Mouse (Mus musculus) urinary bladder, postnatal 36 days (tissue): Measurements from ENCODE around the gene Plvap.

Experiments
- DNase-seq, 2 experiments: peaks; one replicate each; pipeline ENCODE4 v3.0.0; 2022; ENCODE audit warnings: low spot score in 2 of 2, mixed read lengths in 1 of 2

Gene Plvap

DNA sequence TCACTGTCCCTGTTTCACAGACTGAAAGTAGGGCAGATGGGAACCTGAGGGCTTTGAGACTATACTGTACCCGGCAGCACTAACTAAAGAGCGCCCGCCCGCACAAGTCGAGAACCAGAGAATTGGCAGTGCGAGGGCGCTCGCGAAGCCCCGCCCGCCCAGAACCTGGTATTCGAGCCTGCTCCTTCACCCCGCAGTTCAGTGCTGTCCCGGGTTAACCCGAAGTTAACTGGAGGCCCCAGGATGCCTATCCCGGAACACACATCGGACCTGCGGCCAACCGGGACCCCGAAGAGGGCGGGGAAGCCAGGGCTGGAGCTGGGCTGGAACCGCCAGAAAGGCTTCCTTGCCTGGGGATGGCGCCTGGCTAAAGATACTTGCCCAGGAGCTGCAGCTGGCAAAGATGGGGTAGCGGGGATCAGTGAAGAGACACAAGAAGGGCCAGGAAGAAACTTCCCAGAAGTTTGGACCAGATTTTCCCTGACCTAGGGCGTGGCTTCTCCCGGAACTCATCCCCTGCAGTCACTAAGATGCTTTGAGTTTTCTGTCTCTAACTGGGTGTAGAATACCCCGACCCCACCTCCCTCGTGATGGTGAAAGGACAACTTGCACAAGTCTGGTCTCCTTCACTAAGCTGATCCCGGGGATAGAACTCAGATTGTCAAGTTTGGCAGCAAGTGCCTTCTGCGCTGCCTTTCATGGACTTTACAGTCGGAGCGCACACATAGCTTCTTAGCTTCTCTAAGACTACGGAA is 23.7 kb downstream of the Plvap start, which contains the start of gene Gtpbp3:
Gene Gtpbp3, plus strand, starts transcription at position 413 of the 755 bp plus-strand sequence.
- DNase-seq: peak; percentile 79 to 83

DNA sequence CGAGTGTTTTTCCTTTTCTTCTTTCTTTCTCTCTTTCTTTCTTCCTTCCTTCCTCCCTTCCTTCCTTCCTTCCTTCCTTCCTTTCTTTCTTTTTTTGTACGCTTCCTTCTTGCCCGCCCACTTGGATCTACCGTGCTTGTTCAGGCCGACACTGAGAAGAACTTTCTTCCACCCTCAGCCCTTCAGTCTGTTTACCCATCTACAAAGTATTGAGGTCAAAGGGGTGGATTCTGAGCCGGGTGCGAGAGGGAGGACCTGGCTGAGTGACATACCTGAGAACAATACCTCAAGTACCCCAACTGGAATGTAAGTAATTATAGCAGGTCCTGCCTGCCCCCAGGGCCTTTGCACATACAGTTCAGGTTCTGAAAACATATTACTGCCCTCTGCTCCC is 25.4 kb downstream of the Plvap start:
- DNase-seq: no peak

DNA sequence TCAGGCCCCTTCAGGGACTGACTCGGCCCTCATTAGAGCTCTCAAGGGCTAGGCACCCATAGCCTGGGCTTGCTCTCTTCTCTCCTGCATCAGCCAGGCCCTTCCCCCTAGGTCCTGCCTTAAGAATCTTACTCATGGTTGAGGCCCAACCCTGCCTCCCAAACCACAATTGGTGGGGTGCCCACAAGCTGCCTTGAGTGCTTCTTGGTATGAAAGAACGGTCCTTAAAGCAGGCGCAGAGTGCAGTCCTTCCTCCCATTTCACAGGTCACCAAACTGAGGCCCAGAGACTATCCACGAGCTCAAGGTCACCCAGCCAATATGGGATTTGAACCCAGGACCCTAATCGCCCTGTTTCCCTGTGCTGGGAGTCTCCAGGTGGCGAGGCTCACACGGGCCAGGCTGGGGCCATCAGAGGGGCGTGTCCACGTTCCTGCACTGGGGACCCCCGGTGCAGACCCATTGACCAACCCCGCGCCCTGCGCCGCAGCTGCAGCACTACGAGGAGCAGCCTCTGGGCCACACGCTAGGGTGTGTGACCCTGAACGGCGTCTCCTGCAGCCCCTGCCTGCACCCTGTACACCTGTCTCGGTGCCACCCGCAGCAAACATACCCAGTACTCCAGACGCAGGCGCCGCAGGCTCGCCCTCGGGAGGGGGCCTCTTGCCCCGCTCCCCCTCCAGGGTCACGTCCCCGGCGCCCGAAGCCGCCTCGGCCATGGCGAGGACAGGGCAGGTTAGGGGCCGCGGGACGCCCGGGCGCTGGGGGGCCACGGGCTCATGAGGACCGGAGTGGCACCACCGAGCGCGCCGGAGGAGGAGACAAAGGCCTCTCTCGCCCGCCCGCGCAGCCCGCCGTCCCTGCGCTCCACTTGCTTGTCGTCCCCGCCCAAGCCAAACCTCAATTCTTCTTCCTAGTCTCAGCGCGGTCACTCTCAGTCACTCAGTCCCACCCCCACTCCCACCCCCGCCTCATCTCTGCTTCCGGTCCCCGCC is 26.1 kb downstream of the Plvap start, which contains the start of gene Ano8:
Gene Ano8, minus strand, starts transcription at position 822 of the 994 bp plus-strand sequence.
- peak; percentile 73 to 84 for DNase-seq

DNA sequence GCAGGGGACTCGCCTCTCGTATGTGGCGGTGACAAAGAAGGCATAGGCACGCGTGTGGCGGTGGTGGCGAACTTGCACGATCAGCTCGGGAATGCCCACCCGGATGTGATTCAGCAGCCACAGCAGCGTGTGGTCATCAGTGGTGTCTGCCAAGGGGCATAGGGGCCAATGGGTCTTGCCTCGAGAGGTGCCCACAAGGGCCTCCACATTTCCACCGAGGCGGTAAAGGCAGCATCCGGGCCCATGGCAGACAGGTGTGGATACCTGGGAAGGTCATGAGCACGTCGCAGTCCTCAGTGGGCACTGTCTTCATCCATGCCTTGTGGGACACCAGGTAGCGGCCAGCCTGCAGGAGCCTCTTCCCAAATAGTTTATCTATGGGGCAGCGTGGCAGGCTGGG is 26.8 kb downstream of the Plvap start:
- no peak for DNase-seq

DNA sequence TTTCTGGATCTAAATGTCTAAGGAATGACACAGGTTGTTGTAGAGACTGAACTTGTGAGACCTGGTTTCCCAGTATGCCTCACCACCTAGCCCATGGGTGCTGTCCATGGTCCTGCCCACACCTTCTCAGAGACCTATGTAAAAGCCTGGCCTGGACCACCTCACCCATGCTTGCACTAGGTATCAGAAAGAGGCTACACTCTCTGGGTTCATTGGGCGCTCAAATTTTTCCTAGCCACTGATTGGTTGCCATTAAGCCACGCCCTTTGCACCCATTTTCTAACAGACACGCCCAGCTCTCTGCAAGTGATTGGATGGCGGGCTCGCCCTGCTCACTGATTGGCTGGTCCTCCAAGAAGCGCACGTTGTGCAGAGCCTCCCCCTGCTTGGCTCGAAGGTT is 27.6 kb downstream of the Plvap start:
- no peak for DNase-seq

DNA sequence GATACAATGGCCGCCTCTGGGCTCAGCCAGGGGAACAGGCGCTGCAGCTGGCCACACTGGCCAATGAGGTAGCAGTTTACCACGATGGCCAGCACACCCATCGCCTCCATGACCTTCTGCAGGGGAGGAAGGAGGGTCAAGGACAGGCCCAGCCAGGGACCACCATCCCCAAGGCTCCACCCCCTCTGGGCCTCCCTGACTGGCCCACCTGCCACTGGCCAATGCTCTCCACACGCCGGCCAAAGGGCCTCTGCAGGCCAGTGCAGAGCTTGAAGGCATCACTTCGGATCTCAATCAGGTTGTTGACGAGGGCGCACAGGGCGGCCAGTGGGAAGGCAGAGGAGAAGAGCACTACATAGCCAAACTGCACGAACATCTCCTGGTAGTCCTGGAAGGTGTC is 32.6 kb downstream of the Plvap start:
- DNase-seq: no peak

DNA sequence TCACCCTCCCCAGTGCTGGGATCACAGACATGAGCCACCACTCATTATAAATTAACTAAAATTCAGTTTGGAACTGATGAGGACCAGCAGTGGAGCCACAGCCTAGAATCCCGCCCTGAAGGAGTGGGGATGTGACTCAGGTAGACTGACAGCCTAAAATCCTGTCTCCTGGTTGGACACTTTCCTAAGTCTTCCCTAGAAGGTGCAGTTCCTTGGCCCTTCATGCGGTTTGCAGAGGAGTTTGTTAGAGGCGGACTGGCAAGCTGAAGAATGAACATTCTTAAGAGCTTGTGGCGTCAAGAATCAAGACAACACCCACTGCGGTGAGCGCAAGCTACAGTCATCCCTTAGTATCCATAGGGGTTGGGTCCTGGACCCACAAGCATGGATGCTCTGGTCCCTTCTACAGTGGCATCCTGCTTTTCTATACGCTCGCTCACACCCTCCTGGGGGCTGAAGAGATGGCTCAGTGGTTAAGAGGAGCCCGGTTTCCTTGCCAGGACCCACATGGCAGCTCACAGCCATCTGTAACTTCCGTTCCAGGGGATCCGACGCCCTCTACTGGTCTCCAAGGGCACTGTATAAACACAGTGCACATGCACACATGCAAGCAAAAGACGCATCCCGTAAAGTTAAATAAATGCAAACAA is 34.2 kb downstream of the Plvap start:
- no peak for DNase-seq

DNA sequence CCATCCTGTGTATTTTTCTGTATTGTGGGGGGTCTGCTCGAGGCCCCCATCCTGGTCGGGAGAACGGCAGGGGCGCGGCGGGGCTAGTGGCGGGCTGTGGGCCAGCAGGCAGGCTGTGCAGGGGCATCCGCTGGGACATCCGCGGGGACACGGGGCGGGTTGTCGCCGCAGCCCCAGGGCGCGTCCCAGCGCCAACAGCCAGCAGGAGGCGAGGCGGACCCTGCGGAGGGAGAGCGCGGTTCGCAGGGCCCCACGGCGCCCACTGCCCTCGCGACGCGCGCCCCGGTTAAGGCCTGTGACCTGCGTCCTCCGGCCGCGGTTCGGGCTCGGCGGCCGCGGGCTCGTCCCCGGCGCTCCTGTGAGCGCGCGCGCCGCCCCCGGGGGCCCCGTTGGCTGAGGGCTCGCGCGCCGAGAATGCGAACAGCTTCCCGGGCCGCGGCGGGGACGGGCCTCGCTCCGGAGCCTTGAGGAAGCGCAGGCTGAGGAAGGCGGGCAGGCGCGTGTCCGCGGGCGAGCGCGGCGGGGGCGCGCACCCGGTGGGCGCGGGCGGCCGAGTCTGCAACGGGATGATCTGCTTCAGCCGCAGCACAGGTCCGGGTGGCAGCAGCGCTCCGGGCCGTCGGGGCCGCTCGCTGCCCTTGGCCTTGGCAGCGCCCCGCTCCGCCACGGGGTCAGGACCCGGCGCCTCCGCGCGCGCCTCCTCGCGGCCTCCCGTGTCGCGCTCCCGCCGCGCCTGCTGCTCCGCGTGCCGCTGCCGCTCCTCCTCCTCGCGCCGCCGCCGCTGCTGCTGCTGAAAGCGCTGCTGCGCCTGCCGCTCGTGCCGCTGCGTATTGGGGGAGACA is 35.2 kb downstream of the Plvap start:
- peak; percentile 65 to 82 for DNase-seq

DNA sequence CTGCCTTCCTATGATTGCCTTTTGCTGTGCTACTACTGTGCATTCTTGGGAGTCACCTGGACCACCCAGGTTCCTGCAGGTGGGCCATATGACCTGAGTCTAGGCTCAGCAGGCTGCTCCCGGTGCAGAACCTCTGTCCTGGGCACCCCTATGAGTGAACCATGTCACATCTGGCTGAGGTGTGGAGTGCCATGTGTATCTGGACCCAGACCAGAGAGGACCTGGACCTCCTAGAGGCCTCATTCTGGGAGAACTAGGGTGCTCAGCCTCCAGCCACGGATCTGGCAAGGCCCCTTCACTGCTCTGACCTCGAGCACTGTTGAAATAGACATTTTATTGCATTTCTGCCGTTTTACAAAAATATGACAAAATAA is 35.9 kb downstream of the Plvap start:
- DNase-seq: no peak

DNA sequence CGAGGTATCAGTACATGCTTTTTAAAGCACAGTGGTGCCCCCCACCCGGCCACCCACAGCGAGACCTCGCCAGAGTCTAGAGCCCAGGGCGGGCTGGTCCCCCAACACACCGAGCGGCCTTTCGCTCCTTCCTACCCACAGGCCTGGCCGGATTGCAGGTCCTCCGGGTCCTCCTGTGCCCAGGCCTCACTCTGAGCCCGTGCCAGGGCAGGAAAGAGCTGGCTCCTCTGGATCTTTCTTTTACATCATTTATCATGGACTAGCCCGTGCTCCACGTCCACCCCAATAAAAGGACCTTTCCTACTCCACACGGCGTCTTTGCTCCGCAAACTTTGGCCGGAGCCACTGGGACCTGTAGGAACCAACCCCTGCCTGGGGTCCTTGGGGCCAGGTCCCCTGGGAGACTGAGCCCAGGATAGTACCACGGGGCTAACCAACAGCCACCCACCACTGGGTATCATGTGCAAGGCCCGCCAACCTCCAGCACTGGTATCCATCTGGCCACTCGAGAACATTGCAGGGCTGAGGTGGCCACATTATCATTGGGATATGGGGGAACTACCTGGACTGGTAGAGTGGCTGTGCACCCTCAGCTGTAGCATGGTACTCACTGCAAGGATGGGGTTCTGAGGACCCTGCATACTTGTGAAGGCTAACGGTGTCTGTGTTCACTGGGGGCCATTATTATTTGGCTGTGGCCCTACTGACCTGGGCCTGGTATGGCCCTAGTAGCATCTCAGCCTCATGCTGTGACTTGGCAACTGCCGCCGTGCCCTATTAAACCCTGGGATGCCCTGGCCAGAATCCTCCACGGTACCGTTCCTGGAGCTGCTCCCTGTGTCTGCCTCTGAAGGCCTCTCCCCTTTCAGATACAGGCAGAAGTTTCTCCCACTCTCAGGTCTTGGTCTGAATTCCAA is 36.5 kb downstream of the Plvap start:
- no peak for DNase-seq

DNA sequence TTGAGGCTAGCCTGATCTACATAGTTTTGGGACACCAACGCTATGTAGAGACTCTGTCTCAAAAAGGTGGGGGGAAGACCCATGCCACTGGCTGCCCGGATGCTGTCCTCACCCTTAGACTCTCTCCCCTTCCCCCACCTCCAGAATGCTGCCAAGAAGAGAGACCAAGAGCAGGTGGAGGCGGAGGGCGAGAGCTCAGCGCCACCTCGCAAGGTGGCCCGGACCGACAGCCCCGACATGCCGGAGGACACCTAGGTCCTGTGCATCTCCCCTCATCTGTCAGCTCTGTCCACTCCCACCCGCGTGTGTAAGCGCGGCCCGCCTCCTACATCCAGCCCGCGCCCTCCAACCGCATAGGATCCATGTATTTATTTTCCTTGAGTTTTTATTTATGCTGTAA is 37.2 kb downstream of the Plvap start:
- DNase-seq: no peak

DNA sequence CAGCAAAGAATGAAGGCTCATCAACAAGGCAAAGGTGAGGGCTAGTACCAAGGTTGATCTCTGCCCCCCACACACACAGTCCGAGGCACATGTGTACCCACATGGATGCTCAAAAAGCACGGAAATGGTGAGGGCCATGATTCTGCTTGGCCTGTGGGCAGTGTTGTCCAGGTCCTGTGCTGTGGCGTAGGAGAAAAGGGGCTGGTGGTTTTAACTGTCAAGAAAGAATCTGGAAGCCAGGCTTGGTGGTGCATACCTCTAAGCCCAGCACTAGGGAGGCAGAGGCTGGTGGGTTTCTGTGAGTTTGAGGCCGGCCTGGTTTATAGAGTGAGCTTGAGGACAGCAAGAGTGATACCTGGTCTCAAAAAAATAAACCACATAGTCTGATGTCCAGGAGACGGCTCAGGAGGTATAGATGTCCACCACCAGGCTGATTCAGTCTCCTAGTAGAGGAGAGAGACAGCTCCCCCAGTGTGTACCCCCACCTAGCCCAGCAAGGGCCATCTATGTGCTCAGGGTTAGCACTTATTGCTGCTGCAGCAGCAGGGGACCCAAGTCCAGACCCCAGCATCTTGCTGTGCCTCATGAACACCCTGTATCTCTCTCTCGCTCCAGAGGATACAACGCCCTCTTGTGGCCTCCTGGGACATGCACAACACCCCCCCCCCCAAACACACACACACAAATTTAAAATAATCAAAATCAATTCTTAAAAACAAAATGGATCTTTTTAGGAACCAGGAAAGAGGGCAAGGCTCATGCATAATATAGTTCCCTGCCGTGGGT is 38.8 kb downstream of the Plvap start:
- no peak for DNase-seq

DNA sequence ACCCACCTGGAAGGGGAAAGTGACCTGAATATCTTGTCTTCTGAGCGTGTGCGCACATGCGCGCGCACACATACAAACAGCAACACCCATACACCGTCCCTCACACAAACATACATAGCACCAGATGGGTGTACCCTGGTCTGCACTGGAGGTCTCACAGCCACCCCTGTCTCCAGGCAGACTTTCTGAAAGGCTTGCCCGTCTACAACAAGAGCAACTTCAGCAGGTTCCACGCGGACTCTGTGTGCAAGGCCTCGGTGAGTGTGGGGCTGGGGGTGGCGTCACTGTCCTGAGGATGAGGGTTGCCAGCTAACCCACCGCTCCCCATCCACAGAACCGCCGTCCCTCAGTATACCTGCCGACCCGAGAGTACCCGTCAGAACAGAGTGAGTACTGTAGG is 39.7 kb downstream of the Plvap start:
- no peak for DNase-seq

DNA sequence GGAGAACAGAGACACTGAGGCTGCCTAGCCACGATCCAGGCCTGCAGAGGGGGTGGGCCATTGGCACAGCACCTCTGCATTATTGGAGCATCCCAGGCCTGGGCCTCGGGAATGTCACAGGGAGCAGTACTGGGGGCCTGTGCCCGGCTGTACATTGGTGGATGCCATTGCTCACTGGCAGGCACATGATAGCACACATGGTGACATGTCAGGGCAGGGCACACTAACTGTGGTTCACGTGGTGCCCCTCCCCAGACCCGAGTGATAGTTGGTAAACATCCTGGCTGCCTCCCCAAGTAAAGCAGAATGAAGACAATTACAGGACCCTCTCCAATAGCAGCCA is 40.7 kb downstream of the Plvap start:
- no peak for DNase-seq

DNA sequence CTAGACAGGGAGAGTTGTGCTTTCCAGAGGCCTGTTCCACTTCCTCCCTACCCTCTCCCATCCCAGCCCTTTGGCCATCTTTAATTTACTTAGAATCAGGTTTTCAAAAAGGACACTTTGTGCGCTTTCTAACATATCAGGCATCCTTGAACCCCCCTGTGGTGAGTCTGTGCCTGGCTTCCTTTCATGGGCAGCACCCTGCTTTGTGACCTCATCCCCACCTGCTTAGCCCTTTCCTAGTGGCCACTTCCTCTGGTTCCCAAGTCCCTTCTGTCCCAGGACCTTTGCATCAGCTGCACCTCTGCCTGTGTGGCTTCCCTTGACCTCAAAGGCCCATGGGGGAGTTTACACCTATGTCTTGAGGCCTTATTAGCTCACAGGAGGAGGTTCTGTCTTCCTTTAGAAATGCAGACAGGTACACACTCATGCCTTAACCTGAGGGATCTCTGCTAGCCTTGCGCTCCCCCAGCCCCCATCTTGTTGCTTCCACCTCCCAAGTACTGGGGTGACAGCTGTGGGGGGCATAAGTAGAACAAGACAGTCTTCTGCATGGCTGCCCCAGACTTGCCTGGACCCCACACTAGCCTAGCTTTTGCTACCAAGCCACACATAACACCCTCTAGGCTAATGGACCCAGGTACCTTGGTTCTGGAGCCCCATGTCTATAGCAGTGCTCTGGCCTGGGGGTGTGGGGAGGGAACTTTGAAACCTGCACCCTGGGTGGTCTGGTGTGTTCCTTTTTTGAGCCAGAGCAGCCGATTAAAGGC is 41.2 kb downstream of the Plvap start:
- DNase-seq: no peak

DNA sequence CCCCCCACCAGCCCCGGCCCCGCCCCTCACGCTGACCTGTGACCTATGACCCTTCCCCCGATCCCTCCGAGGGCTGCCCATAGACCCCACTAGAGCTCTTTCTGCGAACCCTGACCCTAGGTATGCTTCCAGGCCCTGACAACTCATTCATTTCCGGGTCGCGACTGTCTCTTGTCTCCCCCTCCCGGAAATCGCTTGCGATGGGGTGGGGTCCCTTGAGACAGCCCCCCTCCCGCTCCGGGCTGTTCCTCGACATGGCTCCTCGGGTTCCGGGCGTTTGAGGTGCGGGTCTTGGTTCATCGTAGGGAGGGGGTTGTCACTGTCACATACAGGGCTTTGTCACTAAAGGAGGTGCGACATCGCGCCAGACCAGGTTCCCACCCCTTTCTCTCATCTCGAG is 42.1 kb downstream of the Plvap start:
- no peak for DNase-seq

DNA sequence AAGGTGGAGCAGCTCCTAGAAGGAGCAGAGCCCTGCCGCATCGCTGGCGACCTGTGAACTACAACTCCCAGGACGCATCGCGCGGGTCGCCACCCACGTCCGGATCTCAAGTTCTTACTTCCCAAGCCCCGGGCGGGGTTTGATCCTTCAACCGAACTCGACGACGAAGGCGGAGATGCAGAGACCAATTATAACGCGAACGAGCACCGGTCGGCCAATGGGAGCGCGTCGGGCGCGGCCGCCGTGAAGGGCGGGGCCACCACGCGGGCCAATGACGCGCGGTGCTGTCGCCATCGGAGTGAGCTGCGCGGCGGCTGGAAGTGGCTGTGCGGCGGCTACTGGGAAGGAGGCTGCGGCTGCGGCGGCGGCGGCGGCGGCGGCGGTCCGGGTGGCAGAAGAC is 42.6 kb downstream of the Plvap start, which contains the start of gene Dda1:
Gene Dda1, plus strand, starts transcription at position 284 of the 400 bp plus-strand sequence.
- peak; percentile 91 to 98 for DNase-seq

DNA sequence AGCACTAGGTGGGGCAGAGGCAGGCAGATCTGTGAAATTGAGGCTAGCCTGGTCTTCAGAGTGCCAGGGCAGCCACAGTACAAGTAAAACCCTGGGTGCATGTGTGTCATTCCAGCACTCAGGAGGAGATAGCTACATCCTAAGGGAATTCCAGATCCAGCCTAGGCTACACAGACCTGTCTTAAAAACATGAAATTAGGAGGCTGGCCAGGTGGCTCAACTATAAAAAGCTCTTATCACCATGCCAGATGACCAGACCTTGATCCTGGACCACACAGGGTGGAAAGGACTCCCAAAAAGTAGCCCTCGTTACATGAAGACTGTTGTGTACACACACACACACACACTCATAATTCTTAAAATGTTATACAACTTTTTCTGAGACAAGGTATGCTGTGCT is 43.6 kb downstream of the Plvap start:
- DNase-seq: no peak

DNA sequence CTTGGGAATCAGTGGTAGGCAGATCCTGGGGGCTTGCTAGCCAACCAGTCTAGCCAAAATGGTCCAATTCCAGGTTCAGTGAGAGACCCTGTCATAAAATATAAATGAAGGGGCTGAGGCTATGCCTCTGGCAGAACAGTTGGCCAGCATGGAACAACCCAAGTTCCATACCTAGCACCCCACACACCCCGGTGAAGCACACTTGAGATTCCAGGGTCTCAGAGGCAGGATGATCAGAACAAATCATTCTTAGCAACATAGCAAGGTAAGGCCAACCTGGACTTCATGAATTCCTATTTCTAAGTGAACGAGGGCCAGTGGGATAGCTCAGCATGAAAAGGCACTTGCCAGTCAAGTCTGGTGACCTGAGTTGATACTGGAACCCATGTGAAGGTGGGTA is 44.4 kb downstream of the Plvap start:
- no peak for DNase-seq
